Mouse (Mus musculus): ENCODE results near the gene Gal3st1.

- TF ChIP-seq CTCF (IDR thresholded peaks at IDR 0.05; ENCODE audit: borderline replicate concordance, insufficient read depth, low read length), result no peak
- no peak for TF ChIP-seq POLR2A (IDR thresholded peaks at IDR 0.05; ENCODE audit: low read depth, low read length)
Observed at GRCm38 (mm10) chr11:3936318-3936717, 47.1 kb upstream of the Gal3st1 start.
